Mouse (Mus musculus) limb, embryonic 10.5 days (tissue): Measurements from ENCODE around the gene Ydjc. TPM values are rescaled to one million over a fixed set of nuclear protein-coding genes. Genes with fewer than 3 reads are reported as not detected.
A peak's percentile ranks its signal among the peaks of the same experiment; 100 is the strongest.

ENCODE experiments used
- DNase-seq: peaks from one replicate; pipeline ENCODE4 v3.0.0-alpha.2; 2017; ENCODE audit warnings: low spot score
- H3K27ac ChIP-seq: fragments of 300-500 bp; sonication (generic); 2 replicates; pipeline ENCODE4 v1.5.1; 2016; ENCODE audit warnings: mild to moderate bottlenecking
- H3K27me3 ChIP-seq: fragments of 300-500 bp; sonication (generic); 2 replicates; pipeline ENCODE4 v1.6.1; 2016; ENCODE audit warnings: low read depth, mild to moderate bottlenecking; ENCODE audit not compliant: poor library complexity, severe bottlenecking
- H3K36me3 ChIP-seq: fragments of 300-500 bp; sonication (generic); 2 replicates; pipeline ENCODE4 v1.6.1; 2016; ENCODE audit warnings: mild to moderate bottlenecking, moderate library complexity
- H3K4me1 ChIP-seq: fragments of 300-500 bp; sonication (generic); 2 replicates; pipeline ENCODE4 v1.6.1; 2016
- H3K4me3 ChIP-seq: fragments of 300-500 bp; sonication (generic); 2 replicates; pipeline ENCODE4 v1.5.1; 2016; ENCODE audit warnings: mild to moderate bottlenecking, moderate library complexity
- H3K9me3 ChIP-seq: fragments of 300-500 bp; sonication (generic); replicated peaks from 2 replicates; pipeline ENCODE4 v1.6.1; 2016; ENCODE audit warnings: mild to moderate bottlenecking
- WGBS: fragments of 180-500 bp; shearing (Covaris S2); methylation state at CpG from one replicate; pipeline ENCODE4 v1.1.7; 2016; 5-methylcytosine and 5-hydroxymethylcytosine counted together
- microRNA counts: library from miRNA; unstranded; fragments of <30 nt; microRNA quantifications from one replicate; lab custom pipeline; 2017
- microRNA-seq: library from miRNA; unstranded; fragments of <30 nt; microRNA quantifications from one replicate; pipeline ENCODE4, GENCODE M21; 2017
- polyA plus RNA-seq: library from polyadenylated mRNA; unstranded; fragments of >200 nt; fragmentation: Nextera tagmentation; extraction: Ambion mirVana; gene quantifications from 2 replicates; pipeline ENCODE4 v1.2.1, GENCODE M21; 2016

The Ydjc gene
- polyA plus RNA-seq, 1 experiment from 2014 or later: 4.1 TPM

DNA sequence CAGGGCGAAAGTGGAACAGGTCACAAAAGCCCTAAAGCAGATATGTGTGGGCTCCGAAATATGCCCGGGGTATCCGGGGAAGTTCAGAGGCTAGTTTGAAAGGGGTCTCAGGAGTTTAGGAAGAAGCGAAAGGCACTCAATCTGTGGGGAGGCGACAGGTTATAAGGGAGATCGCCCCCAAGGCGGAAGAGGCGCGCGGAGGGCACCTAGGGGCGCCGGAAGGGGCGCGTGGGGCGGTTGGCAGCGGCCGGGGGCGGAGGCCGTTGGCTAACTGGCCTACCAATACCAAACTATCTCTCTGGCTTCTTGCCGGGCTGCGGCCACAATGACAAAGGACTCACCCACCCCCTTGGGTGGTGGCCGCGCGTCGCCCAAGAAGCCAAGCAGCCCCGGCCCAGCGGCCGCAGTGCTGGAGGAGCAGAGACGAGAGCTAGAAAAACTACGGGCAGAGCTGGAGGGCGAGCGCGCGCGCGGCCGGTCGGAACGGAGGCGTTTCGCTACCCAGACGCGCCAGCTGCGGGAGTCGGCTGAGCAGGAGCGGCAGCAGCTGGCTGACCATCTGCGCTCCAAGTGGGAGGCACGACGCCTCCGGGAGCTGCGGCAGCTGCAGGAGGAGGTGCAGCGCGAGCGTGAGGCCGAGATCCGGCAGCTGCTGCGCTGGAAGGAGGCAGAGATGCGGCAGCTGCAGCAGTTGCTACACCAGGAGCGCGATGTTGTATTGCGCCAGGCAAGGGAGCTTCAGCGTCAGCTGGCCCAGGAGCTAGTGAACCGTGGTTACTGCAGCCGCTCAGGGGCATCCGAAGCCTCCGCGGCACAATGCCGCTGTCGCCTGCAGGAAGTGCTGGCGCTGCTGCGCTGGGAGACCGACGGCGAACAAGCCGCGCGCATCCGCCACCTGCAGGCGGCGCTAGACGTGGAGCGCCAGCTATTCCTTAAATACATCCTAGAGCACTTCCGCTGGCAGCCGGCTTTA is 64.3 kb downstream of the Ydjc start, which contains the start of gene Rimbp3:
Gene Rimbp3, plus strand, starts transcription at position 215 of the 973 bp plus-strand sequence.
- H3K9me3 ChIP-seq: no peaks in the 10 kb centered on the region
- DNase-seq: peak; percentile 89
- peak within 1 kb of the TSS; percentile 73 for H3K4me3 ChIP-seq
- H3K27me3 ChIP-seq: peaks cover 53% of the 10 kb centered on the region
- WGBS: under 1% methylated on average over 85 of the region's 85 CpGs
- peak within 1 kb of the TSS; percentile 87 for H3K27ac ChIP-seq
- H3K36me3 ChIP-seq: no peaks in the 10 kb centered on the region
- H3K4me1 ChIP-seq: peaks cover 28% of the 10 kb centered on the region

DNA sequence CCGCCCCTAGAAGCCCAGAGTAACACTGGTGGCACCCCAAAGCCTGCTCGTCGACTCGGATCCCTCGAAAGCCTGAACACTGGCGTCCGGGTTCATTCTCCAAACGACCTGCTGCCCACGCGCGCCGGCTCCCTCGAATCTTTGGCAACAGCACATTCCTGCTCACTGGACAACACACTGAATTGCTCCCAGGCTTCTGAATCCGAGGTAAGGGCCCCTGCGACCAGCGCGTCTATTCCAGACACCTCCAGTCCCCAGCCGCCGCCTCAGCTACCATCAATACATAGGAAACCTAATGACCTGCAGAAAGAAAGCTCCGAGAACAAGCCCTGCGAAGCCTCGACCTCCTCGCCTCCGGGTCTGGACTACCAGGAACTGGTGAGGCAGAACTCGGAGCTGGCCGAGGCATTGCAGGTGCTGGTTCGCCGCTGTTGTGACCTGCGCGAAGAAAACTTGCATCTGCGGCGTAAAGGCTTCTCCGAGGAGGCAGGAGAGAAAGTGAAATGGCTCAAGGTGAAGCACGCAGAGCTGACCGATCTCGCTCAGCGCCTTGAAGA is 65.1 kb downstream of the Ydjc start:
- Histone ChIP-seq H3K4me1 (peaks cover 28% of the 10 kb centered on the region), H3K27ac (peak overlapping the region; percentile 87), H3K9me3 (no peaks in the 10 kb centered on the region), H3K4me3 (peak overlapping the region; percentile 73), H3K27me3 (peaks cover 53% of the 10 kb centered on the region), H3K36me3 (no peaks in the 10 kb centered on the region)
- WGBS: 3% methylated on average over 37 of the region's 37 CpGs
- DNase-seq: no peak

MicroRNAs encoded within 50 kb of the gene (microRNA counts, 519-probe panel; counts per million panel counts)
- microRNA mmu-miR-130b (lab: Ali Mortazavi, UCI) (6,351 counts per million, percentile 95 among the panel's probes with 10 or more counts), microRNA mmu-miR-301b (lab: Ali Mortazavi, UCI) (4,106 counts per million, percentile 80 among the panel's probes with 10 or more counts)

Small RNAs within 50 kb of the gene (microRNA-seq; reads per million reads assigned to microRNA genes)
- gene Mir130b (9,409 reads per million, percentile 95 among the genes with 10 or more reads in this experiment), gene Mir301b (173 reads per million, percentile 56 among the genes with 10 or more reads in this experiment)

Other genes starting within 250 kb of the Ydjc start
- gene Ppm1f, start 248.2 kb upstream of the Ydjc start, polyA plus RNA-seq: 41.1 and 43.0 TPM in 2 replicates
- 138 and 141 TPM in 2 replicates for gene Mapk1, start 161.2 kb upstream of the Ydjc start, polyA plus RNA-seq
- 90.3 and 107 TPM in 2 replicates for gene Ypel1, start 74.9 kb upstream of the Ydjc start, polyA plus RNA-seq
- gene Ppil2, start 33.4 kb upstream of the Ydjc start, polyA plus RNA-seq: 138 and 172 TPM in 2 replicates
- gene 2610318N02Rik, start 19.5 kb upstream of the Ydjc start, polyA plus RNA-seq: 182 and 195 TPM in 2 replicates
- gene Sdf2l1, start 12.2 kb upstream of the Ydjc start, polyA plus RNA-seq: 87.4 and 114 TPM in 2 replicates
- 0.40 and 0.63 TPM in 2 replicates for gene Ccdc116, start 2.6 kb downstream of the Ydjc start, polyA plus RNA-seq
- gene Ube2l3, start 58.0 kb downstream of the Ydjc start, polyA plus RNA-seq: 432 and 433 TPM in 2 replicates
- gene Rimbp3, start 64.0 kb downstream of the Ydjc start, polyA plus RNA-seq: 0.18 and 0.49 TPM in 2 replicates
- gene Hic2, start 89.0 kb downstream of the Ydjc start, polyA plus RNA-seq: 16.8 and 19.3 TPM in 2 replicates
- gene Tmem191c, start 131.5 kb downstream of the Ydjc start, polyA plus RNA-seq: 4.7 and 9.1 TPM in 2 replicates
- 0.06 and 0.14 TPM in 2 replicates for gene Serpind1, start 186.8 kb downstream of the Ydjc start, polyA plus RNA-seq